Mouse (Mus musculus) lung, postnatal 0 days (tissue): ENCODE data around the gene Lrp5. TPM values are rescaled to one million over a fixed set of nuclear protein-coding genes. Genes with fewer than 3 reads are reported as not detected.

ENCODE experiments used
- ATAC-seq: fragments of 200-750 bp; cut with Nextera tagmentation; 2 replicates; pipeline ENCODE4 v1.8.0; 2017; ENCODE audit warnings: moderate library complexity
- DNase-seq: peaks from one replicate; pipeline ENCODE4 v3.0.0-alpha.2; 2016; ENCODE audit warnings: low spot score
- H3K27ac ChIP-seq: fragments of 300-500 bp; sonication (generic); 2 replicates; pipeline ENCODE4 v1.5.1; 2014; ENCODE audit warnings: antibody characterized with exemption, mild to moderate bottlenecking, low read length, mixed read lengths
- H3K27me3 ChIP-seq: fragments of 300-500 bp; sonication (generic); replicated peaks from 2 replicates; pipeline ENCODE4 v1.6.1; 2014; ENCODE audit warnings: low read length, mixed read lengths; ENCODE audit not compliant: insufficient read depth
- H3K36me3 ChIP-seq: fragments of 300-500 bp; sonication (generic); 2 replicates; pipeline ENCODE4 v1.6.1; 2014; ENCODE audit warnings: low read length, mixed read lengths; ENCODE audit not compliant: insufficient read depth
- H3K4me1 ChIP-seq: fragments of 300-500 bp; sonication (generic); 2 replicates; pipeline ENCODE4 v1.6.1; 2014; ENCODE audit warnings: antibody characterized with exemption, low read depth, low read length, mixed read lengths; ENCODE audit not compliant: insufficient read depth
- H3K4me2 ChIP-seq: fragments of 300-500 bp; sonication (generic); replicated peaks from 2 replicates; pipeline ENCODE4 v1.6.1; 2014; ENCODE audit warnings: low read depth, mild to moderate bottlenecking, low read length, moderate library complexity, mixed read lengths
- H3K4me3 ChIP-seq: fragments of 300-500 bp; sonication (generic); 2 replicates; pipeline ENCODE4 v1.5.1; 2014; ENCODE audit warnings: low read depth, low read length
- H3K9ac ChIP-seq: fragments of 300-500 bp; sonication (generic); replicated peaks from 2 replicates; pipeline ENCODE4 v1.6.1; 2014; ENCODE audit warnings: low read depth, mild to moderate bottlenecking
- H3K9me3 ChIP-seq: fragments of 300-500 bp; sonication (generic); 2 replicates; pipeline ENCODE4 v1.6.1; 2016; ENCODE audit warnings: low read length, mixed read lengths
- CTCF ChIP-seq: IDR thresholded peaks from 2 replicates; pipeline ENCODE4 v1.5.1; 2016; ENCODE audit warnings: antibody characterized with exemption, mild to moderate bottlenecking
- EP300 ChIP-seq: IDR thresholded peaks from 2 replicates; pipeline ENCODE4 v1.6.1; 2016; ENCODE audit warnings: antibody characterized with exemption, mild to moderate bottlenecking, control low read depth
- WGBS: fragments of 180-500 bp; shearing (Covaris S2); extraction: QIAGEN DNeasy Blood & Tissue Kit; methylation state at CpG from one replicate; pipeline ENCODE4 v1.1.7; 2014; 5-methylcytosine and 5-hydroxymethylcytosine counted together
- polyA plus RNA-seq: library from polyadenylated mRNA; unstranded; fragments of >200 nt; fragmentation: Nextera tagmentation; extraction: Ambion mirVana; gene quantifications from 2 replicates; pipeline ENCODE4 v1.2.1, GENCODE M21; 2015

Gene Lrp5
- polyA plus RNA-seq, 1 experiment from 2014 or later: 5.1 TPM

DNA sequence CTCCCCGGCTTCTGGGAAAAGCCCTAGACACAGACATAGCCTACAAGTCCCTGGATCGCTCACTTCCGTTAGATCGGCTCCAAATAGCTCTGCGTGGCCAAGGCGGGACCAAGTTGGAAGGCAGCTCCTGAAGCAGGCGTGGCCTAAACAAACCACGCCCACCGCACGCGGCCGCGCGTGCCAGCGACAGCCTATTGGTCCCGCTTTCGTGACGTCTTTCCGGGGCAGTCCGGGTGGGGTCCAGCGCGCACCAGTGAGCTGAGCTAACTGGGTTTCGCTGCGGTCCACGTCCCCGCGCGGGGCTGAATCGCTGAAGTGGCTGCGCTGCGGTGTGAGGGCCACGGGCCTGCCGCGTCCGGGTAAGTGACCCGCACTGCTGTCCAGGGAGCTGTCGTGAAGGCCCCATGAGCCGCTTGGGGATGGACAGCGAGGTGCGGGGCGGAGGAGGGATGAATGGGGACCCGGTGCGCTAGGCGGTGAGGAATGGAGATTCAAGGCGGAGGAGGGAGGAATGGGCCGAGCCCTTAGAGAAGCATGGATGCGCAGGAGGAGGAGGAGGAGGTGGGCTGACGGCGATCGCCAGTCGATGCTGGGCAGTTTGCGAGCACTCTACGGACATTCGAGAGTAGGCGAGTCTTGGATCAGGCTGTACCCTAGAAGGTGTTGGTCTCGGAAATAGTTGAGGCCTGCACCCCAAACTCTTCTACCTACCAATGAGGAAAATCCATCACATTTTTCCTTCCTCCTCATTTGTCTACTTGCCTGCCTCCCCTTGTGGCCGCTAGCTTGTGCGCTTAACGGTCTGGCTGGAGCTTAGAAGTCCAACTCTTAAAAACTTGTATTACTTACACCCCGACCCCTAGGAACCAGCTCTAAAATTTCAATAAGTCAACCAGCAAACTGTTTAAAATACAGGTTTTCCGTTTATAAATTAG is 22.0 kb upstream of the Lrp5 start, which contains the start of gene 1810055G02Rik:
1810055G02Rik (plus strand) TSS at position 216 of the 935 bp plus-strand sequence.
- Histone ChIP-seq H3K27ac (peak within 1 kb of the TSS; percentile 84), H3K4me3 (peak within 1 kb of the TSS; percentile 72), H3K4me2 (peak within 1 kb of the TSS; percentile 86), H3K9me3 (no peaks in the 10 kb centered on the region), H3K36me3 (no peaks in the 10 kb centered on the region), H3K27me3 (no peaks in the 10 kb centered on the region), H3K9ac (peak within 1 kb of the TSS; percentile 65), H3K4me1 (0 out of 2 replicates have a peak, but pooled peaks cover 3% of the 10 kb centered on the region)
- ATAC-seq: peak; percentile 99
- peak; percentile 98 for DNase-seq
- 3% methylated on average over 61 of the region's 61 CpGs for WGBS
- TF ChIP-seq CTCF: peak; percentile 33; the same call in 1 of the 2 replicates
- no peak for TF ChIP-seq EP300

DNA sequence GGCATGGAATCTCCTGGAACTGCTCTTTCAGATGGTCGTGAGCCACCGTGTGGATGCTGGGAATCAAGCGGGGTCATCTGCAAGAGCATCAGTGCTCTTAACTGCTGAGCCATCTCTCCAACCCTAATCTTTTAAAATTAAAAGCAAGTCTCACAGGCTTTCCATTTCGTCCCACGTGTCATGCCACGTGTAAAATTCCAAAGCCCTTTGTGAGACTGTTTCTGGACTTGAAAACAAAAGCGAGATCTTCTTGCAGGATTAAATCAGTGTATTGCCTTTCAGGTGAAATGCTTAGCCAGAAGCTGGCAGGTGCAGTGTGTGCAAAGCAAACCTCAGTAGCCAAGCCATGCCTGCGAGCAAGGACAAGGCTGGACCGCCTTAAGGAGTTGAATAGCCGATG is 21.2 kb upstream of the Lrp5 start:
- Histone ChIP-seq H3K9me3 (no peaks in the 10 kb centered on the region), H3K27me3 (no peaks in the 10 kb centered on the region), H3K4me2 (peak overlapping the region; percentile 86), H3K4me3 (peak overlapping the region; percentile 72), H3K9ac (0 out of 2 replicates have a peak overlapping the region, but pooled peaks have one; percentile 4), H3K36me3 (no peaks in the 10 kb centered on the region), H3K27ac (peak overlapping the region; percentile 84), H3K4me1 (0 out of 2 replicates have a peak, but pooled peaks cover 3% of the 10 kb centered on the region)
- TF ChIP-seq CTCF (no peak), EP300 (no peak)
- DNase-seq (no peak), ATAC-seq (no peak)
- 36% methylated on average over 10 of the region's 10 CpGs for WGBS

DNA sequence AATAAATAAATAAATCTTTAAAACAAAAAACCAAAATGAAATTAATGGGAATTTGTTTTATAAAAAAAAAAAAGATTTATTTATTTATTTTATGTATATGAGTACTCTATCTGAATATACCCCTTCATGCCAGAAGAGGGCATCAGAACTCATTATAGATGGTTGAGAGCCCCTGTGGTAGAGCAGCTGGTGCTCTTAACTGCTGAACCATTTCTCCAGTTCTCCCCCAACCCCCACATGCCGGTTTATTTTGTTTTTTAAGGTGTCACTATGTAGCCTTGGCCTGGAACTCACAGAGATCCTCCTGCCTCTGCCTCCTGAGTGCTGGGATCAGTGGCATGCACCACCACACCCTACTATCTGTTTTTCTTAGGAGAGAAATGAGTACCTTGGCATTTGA is 19.9 kb upstream of the Lrp5 start:
- ATAC-seq (no peak), DNase-seq (peak; percentile 61)
- Histone ChIP-seq H3K9me3 (no peaks in the 10 kb centered on the region), H3K27ac (no peak overlapping the region), H3K36me3 (no peaks in the 10 kb centered on the region), H3K4me1 (0 out of 2 replicates have a peak, but pooled peaks cover 3% of the 10 kb centered on the region), H3K27me3 (no peaks in the 10 kb centered on the region), H3K4me2 (no peak overlapping the region), H3K9ac (no peak overlapping the region), H3K4me3 (no peak overlapping the region)
- 43% methylated on average over 1 of the region's 1 CpGs for WGBS
- TF ChIP-seq CTCF (peak; percentile 40), EP300 (no peak)

DNA sequence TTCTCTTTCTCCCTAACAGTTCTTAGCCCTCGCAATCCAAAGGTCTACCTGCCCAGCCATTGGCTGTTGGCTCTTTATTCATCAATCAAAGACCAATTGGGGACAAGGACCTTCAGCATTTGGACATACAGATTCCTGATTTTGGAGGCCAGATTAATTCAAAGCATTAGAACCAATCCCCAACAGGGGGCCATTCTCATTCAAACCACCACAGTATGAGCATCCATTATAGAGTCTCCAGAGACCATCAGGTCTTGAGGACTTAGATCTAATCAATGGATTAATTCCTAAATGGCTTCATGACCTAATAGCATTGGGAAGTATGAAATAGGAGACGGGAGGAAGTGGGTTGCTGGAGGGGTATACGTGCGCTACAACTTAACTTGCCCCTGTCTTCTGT is 16.1 kb upstream of the Lrp5 start:
- DNase-seq (no peak), ATAC-seq (no peak)
- no peak for TF ChIP-seq CTCF
- TF ChIP-seq EP300: no peak
- 90% methylated on average over 4 of the region's 4 CpGs for WGBS
- no peak overlapping the region for H3K4me2 ChIP-seq
- H3K9me3 ChIP-seq: no peaks in the 10 kb centered on the region
- no peak overlapping the region for H3K4me3 ChIP-seq
- no peak overlapping the region for H3K27ac ChIP-seq
- no peak overlapping the region for H3K9ac ChIP-seq
- H3K36me3 ChIP-seq: no peaks in the 10 kb centered on the region
- no peaks in the 10 kb centered on the region for H3K4me1 ChIP-seq
- H3K27me3 ChIP-seq: no peaks in the 10 kb centered on the region

DNA sequence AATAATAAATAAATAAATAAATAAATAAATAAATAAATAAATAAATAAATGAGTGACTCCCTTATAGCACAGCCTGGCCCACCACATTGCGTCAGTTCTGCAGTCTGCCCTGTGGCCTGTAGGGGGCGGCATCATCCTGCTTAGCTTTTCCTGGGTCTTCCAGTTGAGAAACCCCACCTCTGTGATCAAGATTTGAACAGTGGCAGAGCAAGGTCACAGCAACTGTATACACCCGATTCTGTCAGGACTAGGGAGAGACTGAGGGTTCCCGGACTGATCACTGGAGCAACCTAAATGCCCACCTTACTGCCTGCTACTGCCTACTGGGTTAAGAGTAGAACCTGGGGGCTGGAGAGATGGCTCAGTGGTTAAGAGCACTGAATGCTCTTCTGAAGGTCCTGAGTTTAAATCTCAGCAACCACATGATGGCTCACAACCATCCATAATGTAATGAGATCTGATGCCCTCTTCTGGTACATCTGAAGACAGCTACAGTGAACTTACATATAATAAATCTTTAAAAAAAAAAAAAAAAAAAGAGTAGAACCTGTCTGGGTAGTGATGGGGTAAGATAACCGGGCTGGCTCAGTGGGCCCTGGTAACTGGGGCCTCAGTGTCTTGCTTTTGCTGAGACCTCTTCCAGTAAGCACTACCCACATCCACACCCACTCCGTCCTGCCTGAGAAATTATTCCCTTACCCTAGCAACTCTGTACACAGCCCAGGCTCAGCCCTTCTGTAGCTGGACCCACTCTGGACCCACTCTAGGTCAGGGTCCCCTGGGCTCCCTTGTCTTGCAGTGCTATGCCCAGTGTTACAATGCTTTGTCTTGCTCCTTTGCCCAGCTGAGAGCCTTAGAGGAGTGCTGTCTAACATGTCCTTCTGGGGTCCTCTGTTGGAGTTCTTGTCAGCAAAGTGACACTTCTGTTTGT is 13.4 kb upstream of the Lrp5 start:
- no peak overlapping the region for H3K9ac ChIP-seq
- H3K27ac ChIP-seq: no peak overlapping the region
- ATAC-seq (peak; percentile 82), DNase-seq (peak; percentile 89)
- no peak overlapping the region for H3K4me3 ChIP-seq
- H3K4me2 ChIP-seq: no peak overlapping the region
- H3K27me3 ChIP-seq: no peaks in the 10 kb centered on the region
- TF ChIP-seq EP300 (no peak), CTCF (peak; percentile 85)
- H3K9me3 ChIP-seq: no peaks in the 10 kb centered on the region
- H3K4me1 ChIP-seq: no peaks in the 10 kb centered on the region; the same call in 1 of the 2 replicates
- H3K36me3 ChIP-seq: no peaks in the 10 kb centered on the region
- WGBS: 32% methylated on average over 6 of the region's 6 CpGs
